Mouse (Mus musculus): ENCODE measurements around the gene Tmem86a. TPM values are rescaled to one million over a fixed set of nuclear protein-coding genes. Genes with fewer than 3 reads are reported as not detected.

The Tmem86a gene
- total and polyA plus RNA-seq, 3 experiments: 0.30 to 2.0 (median 0.82) TPM

DNA sequence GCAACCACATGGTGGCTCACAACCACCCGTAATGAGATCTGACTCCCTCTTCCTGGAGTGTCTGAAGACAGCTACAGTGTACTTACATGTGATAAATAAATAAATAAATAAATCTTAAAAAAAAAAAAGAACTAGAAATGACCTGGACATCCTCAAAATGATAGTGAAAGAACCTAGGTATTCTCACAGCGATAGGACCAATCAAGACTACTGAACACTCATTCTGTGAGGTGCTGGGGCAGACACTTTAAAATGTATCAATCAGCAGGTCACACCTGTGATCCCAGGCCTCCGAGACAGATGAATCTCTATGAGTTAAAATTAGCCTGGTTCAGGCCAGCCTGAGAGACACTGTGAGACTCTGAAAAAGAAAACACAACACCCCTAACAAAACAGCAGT is 33.8 kb upstream of the Tmem86a start:
- DNase-seq (ENCODE audit: extremely low read depth): no peak
- Histone ChIP-seq H3K4me2 (ENCODE audit: insufficient read depth, low read depth, poor library complexity, severe bottlenecking) (peak overlapping the region; percentile 32; the same call in 1 of the 2 replicates), H3K27ac (ENCODE audit: insufficient read depth, low read depth) (no peak overlapping the region), H3K4me1 (ENCODE audit: control insufficient read depth in 1 of 2, insufficient read depth in 2 of 2) (peaks cover 4 to 56% of the 10 kb centered on the region in 2 experiments), H3K4me3 (replicated peaks in 1 of 3; ENCODE audit: low read depth in 2 of 3, low read length in 2 of 3, poor library complexity in 1 of 3) (no peak overlapping the region), H3K36me3 (replicated peaks in 1 of 2; ENCODE audit: control insufficient read depth in 1 of 2, insufficient read depth in 1 of 2, low read length in 1 of 2) (no peaks in the 10 kb centered on the region), H3K27me3 (replicated peaks) (no peaks in the 10 kb centered on the region), H3K79me2 (replicated peaks; ENCODE audit: control insufficient read depth, extremely low read depth, insufficient read depth, poor library complexity, severe bottlenecking) (no peaks in the 10 kb centered on the region), H3K9ac (ENCODE audit: insufficient read depth, low read depth) (no peak overlapping the region), H3K9me3 (replicated peaks; ENCODE audit: low read length) (no peaks in the 10 kb centered on the region)
- in situ Hi-C loops (cut with MboI; ENCODE audit: low pct_ligation_motif_present, low pct_unique_long_range_greater_than_20kb, low sequenced_read_pairs) (no loop called here), dilution Hi-C loops (cut with MboI; ENCODE audit: extremely low pct_ligation_motif_present, extremely low pct_unique_long_range_greater_than_20kb, low sequenced_read_pairs) (no loop called here)
- TF ChIP-seq MAZ (IDR thresholded peaks at IDR 0.05; ENCODE audit: low read depth, low read length) (no peak), NRF1 (IDR thresholded peaks at IDR 0.05; ENCODE audit: low read depth, low read length) (no peak), MYC (IDR thresholded peaks at IDR 0.05; ENCODE audit: low read depth, low read length) (no peak), TBP (conservative IDR thresholded peaks at IDR 0.05; ENCODE audit: low read depth, low read length) (no peak), ZNF384 (IDR thresholded peaks at IDR 0.05; ENCODE audit: low read depth, low read length) (peak; percentile 42), ETS1 (conservative IDR thresholded peaks at IDR 0.05; ENCODE audit: low read depth, low read length) (peak; percentile 42; the same call in 1 of the 2 replicates), ZMIZ1 (IDR thresholded peaks at IDR 0.05; ENCODE audit: low read depth, low read length) (no peak), TCF12 (IDR thresholded peaks at IDR 0.05; ENCODE audit: low read depth, low read length) (0 out of 2 replicates have a peak, but pooled peaks have one; percentile 35), MAX (IDR thresholded peaks at IDR 0.05; ENCODE audit: low read length) (no peak), IRF4 (IDR thresholded peaks at IDR 0.05; ENCODE audit: low read depth, low read length) (peak; percentile 61; the same call in 1 of the 2 replicates), EP300 (IDR thresholded peaks at IDR 0.05; ENCODE audit: low read length) (peak; percentile 50; the same call in 1 of the 2 replicates), JUN (IDR thresholded peaks at IDR 0.05; ENCODE audit: insufficient read depth, low read depth, low read length) (no peak)

DNA sequence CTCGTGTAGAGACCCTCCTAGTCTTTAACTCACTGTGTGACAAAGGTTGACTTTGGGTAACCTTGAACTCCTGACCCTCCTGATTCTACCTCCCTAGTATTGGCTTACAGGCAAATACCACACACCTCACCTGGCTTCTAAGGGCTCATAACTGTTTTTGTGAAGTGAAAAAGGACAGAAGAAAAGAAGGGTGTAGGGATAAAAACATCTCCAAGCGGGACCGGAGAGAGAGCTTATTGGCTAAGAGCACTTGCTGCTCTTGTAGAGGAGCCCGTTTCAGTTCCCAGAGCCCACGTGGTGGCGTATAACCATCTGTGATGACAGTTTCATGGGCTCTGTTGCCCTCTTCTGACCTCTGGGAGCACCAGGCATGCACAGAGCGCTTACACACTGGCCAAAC is 33.3 kb upstream of the Tmem86a start:
- Histone ChIP-seq H3K4me2 (ENCODE audit: insufficient read depth, low read depth, poor library complexity, severe bottlenecking) (no peak overlapping the region), H3K9ac (ENCODE audit: insufficient read depth, low read depth) (no peak overlapping the region), H3K4me1 (ENCODE audit: control insufficient read depth in 1 of 2, insufficient read depth in 2 of 2) (peaks cover 6 to 60% of the 10 kb centered on the region in 2 experiments), H3K79me2 (replicated peaks; ENCODE audit: control insufficient read depth, extremely low read depth, insufficient read depth, poor library complexity, severe bottlenecking) (no peaks in the 10 kb centered on the region), H3K4me3 (replicated peaks in 1 of 3; ENCODE audit: low read depth in 2 of 3, low read length in 2 of 3, poor library complexity in 1 of 3) (no peak overlapping the region), H3K27me3 (replicated peaks) (no peaks in the 10 kb centered on the region), H3K27ac (ENCODE audit: insufficient read depth, low read depth) (no peak overlapping the region), H3K9me3 (replicated peaks; ENCODE audit: low read length) (no peaks in the 10 kb centered on the region), H3K36me3 (replicated peaks in 1 of 2; ENCODE audit: control insufficient read depth in 1 of 2, insufficient read depth in 1 of 2, low read length in 1 of 2) (no peaks in the 10 kb centered on the region)
- no peak for DNase-seq (ENCODE audit: extremely low read depth)
- dilution Hi-C loops (cut with MboI; ENCODE audit: extremely low pct_ligation_motif_present, extremely low pct_unique_long_range_greater_than_20kb, low sequenced_read_pairs) (no loop called here), in situ Hi-C loops (cut with MboI; ENCODE audit: low pct_ligation_motif_present, low pct_unique_long_range_greater_than_20kb, low sequenced_read_pairs) (no loop called here)
- TF ChIP-seq NRF1 (IDR thresholded peaks at IDR 0.05; ENCODE audit: low read depth, low read length) (no peak), TCF12 (IDR thresholded peaks at IDR 0.05; ENCODE audit: low read depth, low read length) (no peak), MAFK (IDR thresholded peaks at IDR 0.05; ENCODE audit: insufficient replicate concordance, low read length) (no peak), BHLHE40 (IDR thresholded peaks at IDR 0.05; ENCODE audit: low read depth, low read length) (no peak), POLR2AphosphoS2 (IDR thresholded peaks at IDR 0.05; ENCODE audit: low read depth, low read length) (no peak), MXI1 (IDR thresholded peaks at IDR 0.05; ENCODE audit: low read depth, low read length) (no peak), MAZ (IDR thresholded peaks at IDR 0.05; ENCODE audit: low read depth, low read length) (no peak), USF2 (conservative IDR thresholded peaks at IDR 0.05; ENCODE audit: low read depth, low read length) (no peak), TBP (conservative IDR thresholded peaks at IDR 0.05; ENCODE audit: low read depth, low read length) (no peak), ZNF384 (IDR thresholded peaks at IDR 0.05; ENCODE audit: low read depth, low read length) (no peak), JUN (IDR thresholded peaks at IDR 0.05; ENCODE audit: insufficient read depth, low read depth, low read length) (no peak), KAT2A (IDR thresholded peaks at IDR 0.05; ENCODE audit: insufficient replicate concordance, low read length) (no peak), RAD21 (IDR thresholded peaks at IDR 0.05; ENCODE audit: low read depth, low read length) (no peak), ZMIZ1 (IDR thresholded peaks at IDR 0.05; ENCODE audit: low read depth, low read length) (no peak), MEF2A (IDR thresholded peaks at IDR 0.05; ENCODE audit: borderline replicate concordance, low read depth, low read length) (no peak), CTCF (conservative IDR thresholded peaks at IDR 0.05 in 1 of 2, IDR thresholded peaks at IDR 0.05 in 1 of 2; ENCODE audit: low read depth in 2 of 2, low read length in 2 of 2) (no peak), RCOR1 (conservative IDR thresholded peaks at IDR 0.05; ENCODE audit: low read depth, low read length) (no peak)

Measured in CH12.LX (cell line).